Mouse (Mus musculus) CD4-positive, CD25-positive, alpha-beta regulatory T cell, adult 2 months (primary cell): ENCODE data around the gene Sh3bgrl3.
A peak's percentile ranks its signal among the peaks of the same experiment; 100 is the strongest.

Experiments used
- DNase-seq: peaks from one replicate; pipeline ENCODE4 v3.0.0-alpha.2; 2012; ENCODE audit warnings: low read depth, low spot score

The Sh3bgrl3 gene

DNA sequence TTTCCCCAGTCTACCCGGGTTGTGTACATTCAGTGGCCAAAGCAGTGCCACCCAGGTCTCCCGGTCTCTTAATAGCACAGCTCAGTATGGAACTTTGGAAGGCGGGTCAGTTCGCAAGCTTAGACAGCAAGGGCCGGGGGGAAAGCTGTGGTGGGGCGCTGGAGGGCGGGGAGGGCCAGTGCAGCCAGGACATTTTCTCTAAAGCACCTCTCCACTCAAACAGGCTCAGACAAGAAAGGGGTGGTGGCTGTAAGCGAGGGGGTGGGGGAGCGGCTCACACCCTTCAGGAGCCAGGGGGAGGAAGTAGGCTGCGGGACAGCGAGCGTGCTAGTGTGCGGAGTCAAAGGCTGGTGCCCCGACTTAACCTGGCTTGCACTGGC, 384 bp upstream of the Sh3bgrl3 start:
- DNase-seq = peak; percentile 74

DNA sequence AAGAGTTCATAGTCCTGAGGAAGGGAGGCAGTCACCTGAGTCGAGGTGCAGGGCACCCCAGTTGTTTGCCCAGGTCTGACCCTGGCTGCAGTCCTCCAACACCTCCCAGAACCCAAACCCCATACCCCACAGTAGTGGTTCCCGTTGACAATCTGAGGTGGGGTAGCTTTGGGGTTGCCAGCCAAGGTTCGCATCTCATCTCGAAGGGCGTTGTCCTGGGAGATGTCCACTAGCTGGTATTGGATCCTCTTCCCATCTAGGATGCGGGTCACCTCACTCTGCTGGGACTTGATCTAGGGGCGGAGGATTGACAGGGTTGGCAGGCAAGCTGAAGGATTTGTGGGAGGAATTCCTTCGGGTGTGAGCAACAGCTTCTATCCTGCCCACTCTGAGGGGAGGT, 796 bp downstream of the Sh3bgrl3 start:
- DNase-seq = no peak

DNA sequence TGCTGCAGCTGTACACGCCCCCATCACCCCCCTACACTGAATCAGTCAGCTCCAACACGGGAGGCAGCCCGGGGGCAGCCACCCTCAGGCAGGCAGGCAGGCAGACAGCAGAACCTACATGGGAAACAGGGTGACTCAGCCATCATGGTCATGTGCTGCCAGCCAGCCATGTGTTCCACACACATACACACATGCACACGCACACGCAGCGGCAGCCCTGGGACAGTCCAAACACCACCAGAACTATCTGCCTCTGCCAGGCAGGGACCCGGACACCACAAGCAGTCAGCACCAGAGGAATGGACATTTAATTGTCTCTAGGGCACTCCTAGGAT, 1.5 kb downstream of the Sh3bgrl3 start:
- DNase-seq = peak; percentile 37

DNA sequence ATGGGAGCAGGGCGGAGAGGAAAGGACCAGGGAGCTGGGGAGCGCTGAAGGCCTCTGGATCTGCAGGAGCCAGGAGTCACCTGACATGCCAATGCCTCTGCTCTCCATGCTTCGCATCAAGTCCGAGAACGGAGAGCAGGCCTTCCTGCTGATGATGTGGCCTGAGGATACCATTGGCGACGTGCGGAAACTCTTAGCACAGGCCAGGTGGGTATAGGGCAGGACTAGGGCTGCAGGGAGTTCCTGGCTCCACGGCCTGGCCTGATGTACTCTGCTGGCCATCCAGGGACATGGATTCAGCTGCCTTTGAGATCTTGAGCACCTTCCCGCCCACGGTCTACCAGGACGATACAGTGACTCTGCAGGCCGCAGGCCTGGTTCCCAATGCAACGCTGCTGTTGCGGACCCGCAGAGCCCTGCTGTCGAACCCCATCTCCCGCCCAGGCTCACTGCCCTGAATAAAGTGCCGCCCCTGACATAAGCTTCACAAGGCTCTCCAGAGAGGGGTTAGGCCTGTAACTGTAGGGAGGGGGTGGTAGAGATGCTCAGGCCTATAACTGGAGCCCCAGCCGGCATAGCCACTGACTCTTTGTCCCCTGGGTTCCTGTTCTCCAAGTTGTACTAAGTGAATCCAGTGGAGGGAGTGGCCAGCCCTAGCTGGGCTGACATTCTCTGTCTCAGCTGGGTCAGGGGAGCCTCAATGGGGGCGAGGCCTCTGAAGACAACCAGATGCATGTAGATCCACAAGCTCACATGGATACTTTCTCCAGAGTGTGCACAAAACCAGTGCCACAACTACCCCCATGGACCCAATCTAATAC, 2.1 kb downstream of the Sh3bgrl3 start:
- DNase-seq = no peak

DNA sequence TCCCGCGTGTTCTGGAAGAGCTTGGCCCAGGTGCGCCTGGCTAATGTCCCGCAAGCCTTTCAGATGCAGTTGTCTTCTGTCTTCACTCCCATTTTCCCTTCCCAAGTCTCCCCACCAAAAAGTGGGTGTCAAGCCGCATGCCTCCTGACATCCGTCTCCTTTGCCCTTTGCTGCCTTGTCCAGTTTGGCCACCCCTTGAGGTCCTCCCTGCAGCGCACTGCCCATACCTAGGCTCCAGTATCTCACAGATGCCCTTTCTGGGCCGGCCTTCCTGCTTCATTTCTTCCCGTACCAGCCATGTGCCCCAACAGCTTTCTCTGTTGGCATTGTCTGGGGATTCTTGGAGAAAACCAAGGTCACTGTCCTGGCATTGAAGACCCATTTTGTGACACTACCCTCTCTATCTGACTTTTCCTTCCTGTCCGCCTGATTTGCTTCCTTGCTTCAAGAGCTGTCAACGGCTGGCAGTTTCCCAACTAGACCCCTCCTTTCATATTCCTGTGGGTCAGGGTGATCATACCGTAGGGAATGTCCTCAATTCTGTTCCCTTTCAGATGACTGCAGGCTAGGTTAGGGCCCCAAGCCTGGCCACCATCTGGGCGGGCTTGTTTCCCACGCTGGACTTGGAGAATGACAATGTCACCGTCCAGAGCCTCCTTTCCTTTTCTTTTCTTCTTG, 3.1 kb downstream of the Sh3bgrl3 start:
- no peak for DNase-seq

DNA sequence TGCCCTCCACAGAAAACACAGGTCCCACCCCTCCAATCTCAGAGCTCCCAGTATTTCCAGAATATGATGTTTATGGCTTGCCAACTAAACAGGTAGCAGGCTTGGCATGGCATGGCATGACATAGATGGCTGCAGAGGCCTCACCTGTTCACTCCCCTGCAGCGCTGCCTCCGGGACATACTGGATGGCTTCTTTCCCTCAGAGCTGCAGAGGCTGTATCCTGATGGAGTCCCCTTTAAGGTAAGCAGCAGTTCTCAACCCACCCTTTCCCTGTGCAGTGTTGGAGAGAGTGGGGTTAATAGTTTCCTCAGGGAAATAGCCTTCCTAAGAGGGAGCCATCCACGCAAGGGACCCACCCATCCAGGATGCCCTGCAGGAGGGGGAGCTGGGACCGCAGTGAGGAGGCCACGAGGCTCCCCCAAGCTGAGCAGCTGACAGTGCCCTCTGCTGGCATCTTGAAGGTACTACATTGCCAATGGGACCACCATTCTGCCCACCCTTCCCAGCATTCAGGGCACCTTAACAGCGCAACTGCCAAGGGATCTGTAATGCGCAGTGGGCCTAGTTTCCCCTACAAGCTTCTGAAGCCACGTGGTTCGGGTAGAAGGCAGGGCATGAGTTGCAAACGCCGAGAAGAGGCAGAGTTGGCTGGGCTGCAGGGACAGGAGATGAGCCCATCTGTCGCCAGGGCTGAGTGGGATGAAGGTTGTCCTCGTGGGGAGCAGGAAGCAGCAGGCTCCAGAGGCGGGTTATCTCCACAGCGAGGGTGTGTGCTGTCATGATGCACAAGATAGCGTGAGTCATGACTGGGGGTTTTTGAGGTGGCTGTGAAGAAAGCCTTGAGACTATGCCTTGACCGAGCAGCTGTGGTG, 4.7 kb downstream of the Sh3bgrl3 start:
- DNase-seq = peak; percentile 85

DNA sequence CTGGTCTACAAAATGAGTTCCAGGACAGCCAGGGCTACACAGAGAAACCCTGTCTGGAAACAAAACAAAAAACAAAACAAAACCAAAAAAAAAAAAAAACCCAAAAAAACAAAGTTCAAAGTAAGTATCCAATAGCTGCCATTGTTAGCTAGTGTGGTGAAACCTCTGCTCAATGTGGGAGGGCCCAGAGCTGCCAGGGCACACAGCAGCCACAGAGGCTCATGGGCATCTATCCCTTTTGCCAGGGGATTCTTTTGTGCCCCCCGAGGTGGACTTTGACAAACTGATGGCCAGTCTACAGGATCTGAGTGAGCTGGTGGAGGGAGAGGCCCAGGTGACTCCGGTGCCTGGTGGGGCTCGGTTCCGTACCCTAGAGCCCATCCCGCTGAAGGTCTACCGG, 5.4 kb downstream of the Sh3bgrl3 start:
- peak; percentile 23 for DNase-seq

DNA sequence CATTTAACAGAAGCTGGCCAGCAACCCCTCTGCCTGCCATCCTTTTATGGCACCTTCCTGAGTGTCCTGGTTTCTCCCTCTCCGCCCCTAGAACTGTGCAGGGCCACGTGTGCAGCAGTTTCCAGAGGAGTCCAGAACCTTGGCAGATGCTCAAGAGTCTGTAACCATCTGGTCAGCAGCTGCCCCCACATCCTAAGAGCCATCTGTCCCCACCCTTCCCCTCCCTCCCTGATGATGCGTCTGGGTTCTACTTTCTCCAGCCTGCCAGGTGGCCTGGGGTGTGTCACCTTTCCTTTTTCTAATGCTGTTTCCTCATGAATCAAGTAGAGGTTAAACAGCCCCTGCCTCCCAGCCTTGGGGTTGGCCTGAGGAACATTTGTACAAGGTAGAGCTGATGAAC, 6.3 kb downstream of the Sh3bgrl3 start:
- peak; percentile 14 for DNase-seq

DNA sequence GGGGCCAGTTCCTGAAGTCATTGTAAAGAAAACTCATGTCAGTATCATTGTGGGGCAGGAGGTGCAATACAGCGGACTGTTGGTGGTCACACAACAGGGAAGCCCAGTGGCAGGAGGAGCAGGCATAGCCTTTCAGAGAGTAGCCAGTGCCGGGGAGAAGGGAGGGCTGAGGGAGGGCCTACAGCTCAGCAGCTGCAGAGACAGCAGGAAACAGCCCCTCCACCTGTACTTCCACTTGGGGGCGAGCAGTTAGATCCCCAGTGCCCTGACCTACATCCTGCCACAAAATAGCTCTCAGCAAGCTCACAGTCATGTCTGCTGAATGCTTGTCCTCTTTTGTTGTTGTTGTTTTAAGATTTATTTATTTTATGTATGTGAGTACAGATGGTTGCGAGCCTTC, 7.0 kb downstream of the Sh3bgrl3 start:
- peak; percentile 74 for DNase-seq

DNA sequence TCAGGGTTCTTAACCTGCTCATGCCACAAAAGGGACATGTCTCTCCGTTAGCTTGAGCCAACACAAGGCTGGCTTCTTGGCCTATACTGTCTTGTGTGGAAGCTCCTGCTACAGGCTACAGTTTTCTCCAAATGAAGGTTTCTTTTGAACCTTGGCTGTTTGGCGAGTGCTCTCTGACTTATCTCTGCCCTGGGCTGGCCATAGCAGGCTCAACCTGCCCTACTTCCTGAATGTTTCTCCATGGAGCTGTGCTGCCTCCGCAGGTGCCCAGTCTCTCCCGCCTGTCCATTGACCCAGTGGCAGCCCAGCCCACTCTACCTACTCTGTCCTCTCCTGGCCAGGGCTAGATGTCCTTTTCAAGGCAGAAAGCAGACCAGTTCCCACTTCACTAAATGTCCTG, 7.7 kb downstream of the Sh3bgrl3 start:
- peak; percentile 10 for DNase-seq

DNA sequence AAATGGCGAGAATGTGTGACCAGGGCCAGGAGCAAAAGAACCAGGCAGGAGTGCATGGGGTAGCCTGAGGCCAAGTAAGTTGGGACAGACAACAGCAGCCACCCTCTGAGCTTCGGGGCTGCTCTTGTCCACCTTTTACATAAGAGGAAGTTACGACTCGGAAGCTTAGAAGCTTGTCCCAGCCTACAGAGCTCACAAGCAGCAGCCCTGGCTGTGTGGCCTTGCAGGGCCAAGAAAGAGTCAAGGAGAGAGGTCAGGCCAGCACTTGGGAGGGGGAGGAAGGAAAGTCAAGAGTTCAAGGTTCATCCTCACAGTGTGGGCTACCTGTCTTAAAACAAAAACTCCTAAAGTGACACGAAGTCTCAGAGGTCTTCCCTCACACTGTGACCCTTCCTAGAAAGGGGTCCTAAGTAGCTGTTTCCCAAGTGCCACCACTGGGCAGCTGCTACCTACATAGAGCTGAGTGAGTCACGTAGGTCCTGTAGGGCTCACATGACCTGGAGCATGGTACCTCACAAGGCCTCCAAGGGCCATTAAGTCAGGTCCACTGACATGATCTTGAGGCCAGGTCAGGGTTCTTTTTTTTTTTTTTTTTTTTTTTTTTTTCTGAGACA, 8.3 kb downstream of the Sh3bgrl3 start:
- no peak for DNase-seq

DNA sequence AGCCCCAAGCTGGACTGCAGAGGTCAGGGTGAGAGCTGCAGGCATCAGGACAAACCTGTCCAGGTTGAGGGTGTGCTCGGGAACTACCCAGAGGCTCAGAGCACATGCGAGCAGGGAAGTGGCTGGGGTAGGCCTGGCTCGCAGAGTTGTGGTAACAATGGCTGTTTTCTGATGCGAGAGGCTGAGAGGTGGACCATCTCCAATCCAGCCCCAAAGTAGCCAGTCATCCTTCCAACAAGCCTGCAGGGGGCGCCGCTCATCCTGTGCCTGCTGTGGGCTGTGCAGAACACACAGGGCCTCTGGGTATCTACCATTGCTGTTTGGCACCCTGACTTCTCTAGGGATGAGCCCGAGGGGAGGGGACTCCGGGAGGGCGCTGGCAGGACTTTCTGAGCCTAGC, 8.9 kb downstream of the Sh3bgrl3 start:
- DNase-seq = peak; percentile 78

DNA sequence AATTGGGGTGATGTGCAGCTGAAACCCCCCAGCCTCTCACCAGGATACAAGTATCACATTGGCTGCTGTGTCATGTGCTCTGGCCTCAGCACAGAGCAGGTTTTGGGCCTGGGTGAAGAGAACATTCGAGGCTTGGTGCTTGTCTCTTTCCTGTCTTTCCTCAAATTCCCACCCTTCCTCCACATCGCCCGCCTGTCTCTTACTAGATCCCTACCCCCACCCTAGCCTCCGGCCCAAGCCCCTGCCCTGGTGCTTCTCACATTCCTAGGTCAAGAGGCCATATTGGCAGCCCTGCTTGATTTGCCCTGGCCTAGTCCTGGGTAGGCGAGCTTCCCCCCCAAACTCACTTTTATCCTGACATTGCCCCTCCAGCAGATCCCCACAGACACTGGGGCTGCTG, 9.5 kb downstream of the Sh3bgrl3 start:
- no peak for DNase-seq

DNA sequence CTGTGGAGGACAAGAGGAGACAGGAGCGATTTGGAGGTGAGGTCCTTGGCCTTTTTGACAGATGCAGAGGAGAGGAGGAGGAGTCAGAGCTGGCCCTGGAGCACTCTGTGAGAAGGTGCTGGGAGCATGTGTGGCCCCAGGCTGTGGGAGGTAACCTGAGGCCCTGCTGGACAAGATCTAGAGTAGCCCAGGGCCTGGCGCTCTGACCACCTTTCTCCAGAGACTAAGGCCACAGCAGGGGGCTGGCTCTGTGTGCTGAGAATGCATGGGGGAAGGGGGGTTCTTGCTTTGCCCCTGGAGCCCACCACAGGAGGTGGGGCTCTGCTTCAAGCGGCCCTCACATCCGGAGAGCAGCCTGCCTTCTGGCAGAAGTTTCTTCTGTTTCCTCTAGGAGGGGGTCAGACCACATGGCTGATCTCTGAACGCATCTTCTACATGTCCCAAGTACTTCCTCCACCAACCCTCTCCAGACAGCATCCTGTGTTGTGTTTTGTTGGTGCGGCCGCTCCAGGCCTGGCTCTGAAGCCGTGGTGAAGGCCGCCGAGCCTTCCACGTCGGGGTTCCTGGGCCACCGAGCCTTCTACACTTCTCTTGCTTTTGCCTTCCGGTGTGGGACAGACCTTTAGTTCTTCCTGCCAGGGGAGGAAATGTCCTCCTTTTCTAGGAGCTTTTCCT, 10.3 kb downstream of the Sh3bgrl3 start:
- peak; percentile 69 for DNase-seq

DNA sequence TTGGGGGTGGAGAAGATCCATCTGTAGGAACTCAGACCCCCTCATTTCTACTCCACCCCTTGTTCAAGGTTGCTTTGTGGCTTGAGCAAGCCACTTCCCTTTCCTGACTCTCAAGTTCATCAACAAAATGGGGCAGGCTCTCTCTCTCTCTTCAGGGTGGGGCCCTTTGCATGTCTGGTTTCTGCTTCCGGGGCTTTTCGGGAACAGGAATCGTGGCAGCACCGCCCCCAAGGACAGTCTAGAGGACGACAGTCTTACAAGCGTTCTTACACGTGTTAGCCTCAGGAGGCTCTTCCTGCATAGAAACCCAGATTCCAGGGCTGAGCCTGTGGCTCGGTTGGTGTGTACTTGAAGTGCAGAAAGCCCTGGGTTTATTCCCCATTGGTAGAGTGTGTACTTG, 11.6 kb downstream of the Sh3bgrl3 start:
- peak; percentile 89 for DNase-seq

DNA sequence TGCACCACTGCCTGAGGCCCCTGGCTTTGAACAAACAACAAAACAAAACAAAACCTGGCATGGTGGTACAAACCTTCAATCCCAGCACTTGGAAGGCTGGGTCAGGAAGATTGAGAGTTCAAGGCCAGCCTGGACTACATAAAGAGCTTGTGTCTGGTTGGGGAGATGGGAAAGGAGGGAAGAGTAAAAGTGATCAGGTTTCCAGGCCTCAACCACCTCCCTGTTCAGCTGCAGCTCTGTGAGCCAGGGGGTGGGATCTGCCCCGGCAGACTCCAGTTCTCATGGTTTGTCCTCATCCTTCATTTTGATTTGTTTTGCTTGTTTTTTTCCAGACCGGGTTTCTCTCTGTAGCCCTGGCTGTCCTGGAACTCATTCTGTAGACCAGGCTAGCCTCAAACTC, 12.1 kb downstream of the Sh3bgrl3 start:
- peak; percentile 35 for DNase-seq

DNA sequence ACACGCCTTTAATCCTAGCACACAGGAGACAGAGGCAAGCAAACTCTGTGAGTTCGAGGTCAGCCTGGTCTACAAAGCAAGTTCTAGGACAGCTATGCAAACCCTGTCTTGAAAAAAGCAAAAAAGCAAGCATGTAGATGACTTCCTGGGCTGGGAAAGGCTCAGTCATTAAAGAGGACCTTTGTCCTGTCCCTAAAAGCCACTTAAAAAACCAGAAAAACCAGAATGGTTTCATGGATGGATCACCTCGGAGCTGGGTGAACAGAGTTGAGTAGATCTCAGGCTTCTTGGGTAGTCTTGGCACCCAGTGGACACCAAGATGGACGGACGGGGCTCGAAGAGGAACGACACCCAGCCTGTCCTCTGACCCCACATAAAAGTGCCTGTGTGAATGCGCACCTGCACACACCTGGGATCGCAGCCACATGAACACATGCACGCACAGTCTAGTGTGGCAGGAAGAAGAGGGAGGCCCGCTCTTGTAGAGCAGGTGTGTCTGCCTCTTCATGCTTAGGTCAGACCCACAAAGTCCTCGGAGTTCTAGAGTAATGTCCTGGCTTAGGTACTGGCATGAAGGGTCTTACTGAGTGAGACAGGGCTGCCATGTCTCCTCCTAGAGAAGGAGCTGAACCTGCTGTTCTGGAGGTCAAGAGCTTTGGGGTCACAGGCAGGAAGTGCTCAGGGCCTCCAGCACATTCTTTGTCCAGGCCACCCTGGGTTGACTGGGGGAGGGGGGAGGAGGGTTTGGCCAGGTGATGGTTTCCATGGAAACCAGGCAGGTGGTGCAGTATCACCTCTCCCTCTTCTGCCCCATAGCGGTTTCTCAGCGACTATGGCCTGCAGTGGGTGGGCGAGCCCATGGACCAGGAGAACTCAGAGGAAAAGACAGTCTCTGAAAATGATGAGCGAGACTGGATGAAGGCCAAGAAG, 13.1 kb downstream of the Sh3bgrl3 start:
- DNase-seq = peak; percentile 36

DNA sequence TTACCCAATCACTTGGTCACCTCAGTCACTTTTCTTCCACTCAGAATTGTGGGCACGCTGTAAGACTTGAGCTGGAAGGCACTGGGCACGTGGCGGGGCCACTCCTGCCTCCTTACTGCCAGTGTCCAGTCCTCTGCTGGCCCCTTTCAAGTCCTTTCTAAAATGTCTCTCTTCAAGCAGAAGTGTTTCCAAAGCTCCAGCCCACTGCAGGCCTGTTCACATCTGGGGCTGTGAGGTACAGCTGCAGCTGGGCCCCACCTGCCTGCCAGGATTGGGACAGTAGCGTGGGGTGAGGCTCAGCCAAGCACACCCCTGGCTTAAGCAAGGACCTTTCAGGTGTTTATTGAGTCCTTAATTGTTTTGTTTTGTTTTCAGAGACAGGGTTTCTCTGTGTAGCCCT, 14.6 kb downstream of the Sh3bgrl3 start:
- DNase-seq = no peak

DNA sequence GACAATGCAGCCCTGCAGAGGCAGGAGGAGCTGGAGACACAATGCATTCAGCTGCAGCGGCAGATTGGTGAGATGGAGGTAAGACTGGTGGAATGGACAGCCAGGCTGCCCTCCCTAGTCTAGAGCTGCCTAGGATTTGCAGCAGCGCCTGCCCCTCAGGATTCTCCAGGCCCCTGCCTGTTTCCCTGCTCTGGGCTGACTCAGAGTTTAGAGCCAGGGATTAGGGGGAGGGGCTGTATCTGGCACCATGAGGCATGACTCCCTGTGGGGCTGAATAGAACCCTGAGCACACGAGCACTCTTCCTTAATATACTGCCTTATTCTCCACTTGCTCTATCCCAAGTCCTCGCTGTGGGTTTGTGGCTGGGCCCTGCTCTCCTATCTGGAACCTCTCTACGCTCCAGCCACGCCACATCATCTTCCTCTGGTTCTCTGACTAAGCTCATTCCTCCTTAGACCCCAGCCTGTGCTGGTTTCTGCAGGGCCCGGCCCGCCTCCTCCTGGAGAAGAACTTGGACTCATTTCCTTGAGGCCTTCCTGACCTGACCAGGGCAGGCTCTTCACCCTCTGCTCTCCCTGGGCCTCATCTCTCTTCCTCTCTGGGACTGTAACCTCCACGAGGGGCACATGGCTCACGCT, 15.1 kb downstream of the Sh3bgrl3 start:
- DNase-seq = no peak

DNA sequence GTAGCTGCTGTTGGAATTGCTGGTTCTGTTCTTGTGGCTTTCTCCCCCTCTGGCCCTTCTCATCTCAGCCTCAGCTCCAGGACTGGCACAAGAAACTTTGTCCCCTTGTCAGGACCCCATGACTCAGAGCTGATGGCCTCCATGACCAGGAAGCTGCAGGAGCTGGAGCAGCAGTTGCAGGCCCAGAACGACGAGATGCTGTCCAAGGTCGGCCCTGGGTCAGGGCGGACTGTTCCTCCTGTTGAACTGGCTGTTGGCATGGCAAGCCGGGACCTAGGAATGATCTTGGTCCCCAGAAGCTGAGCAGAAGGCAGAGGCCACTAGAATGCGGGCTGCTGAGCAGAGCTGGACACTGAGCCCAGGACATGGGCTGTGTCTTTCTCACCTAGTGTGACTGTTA, 16.2 kb downstream of the Sh3bgrl3 start:
- no peak for DNase-seq
